Mouse (Mus musculus) kidney, adult 2 months (tissue): ENCODE results near the gene Pkd1l1.

ENCODE experiments used
- CTCF ChIP-seq: fragments of 200-500 bp; conservative IDR thresholded peaks from 2 replicates; pipeline ENCODE4 v1.5.1; 2011; ENCODE audit warnings: low read depth, mild to moderate bottlenecking, control low read depth, low read length, moderate library complexity, mixed read lengths; ENCODE audit not compliant: insufficient read depth, insufficient read length
- POLR2A ChIP-seq: fragments of 200-500 bp; IDR thresholded peaks from one replicate; pipeline ENCODE4 v1.6.1; 2011; ENCODE audit warnings: low read depth, low read length, control low read depth

DNA sequence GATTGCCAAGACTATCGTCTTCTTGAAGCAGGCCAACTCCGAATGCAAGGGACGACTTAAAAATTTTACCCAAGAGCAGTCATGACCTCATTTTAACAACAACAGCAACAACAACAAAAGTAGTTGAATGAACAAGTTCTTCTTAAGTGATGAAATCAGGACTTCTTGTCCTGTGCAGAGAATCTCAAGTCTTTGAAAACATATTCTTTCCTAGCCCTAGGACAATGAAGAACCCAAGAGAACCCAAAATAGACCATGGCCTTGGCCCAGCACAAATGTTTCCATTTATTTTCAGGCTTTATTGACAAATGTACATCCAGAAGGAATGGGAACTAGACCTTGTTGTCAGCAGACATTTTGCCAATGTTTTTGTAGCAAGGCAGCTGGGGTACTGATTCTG is 147.7 kb downstream of the Pkd1l1 start:
- TF ChIP-seq POLR2A (no peak), CTCF (no peak)
